Mouse (Mus musculus) kidney, postnatal 0 days (tissue): Measurements from ENCODE around the gene Tspan4. TPM values are rescaled to one million over a fixed set of nuclear protein-coding genes. Genes with fewer than 3 reads are reported as not detected.
A peak's percentile ranks its signal among the peaks of the same experiment; 100 is the strongest.

ENCODE experiments used
- ATAC-seq: fragments of 200-750 bp; cut with Nextera tagmentation; replicated peaks from 2 replicates; pipeline ENCODE4 v1.8.0; 2017; ENCODE audit warnings: low read depth, moderate number of reproducible peaks, moderate TSS enrichment, moderate library complexity; ENCODE audit not compliant: low FRiP score
- DNase-seq: peaks from one replicate; pipeline ENCODE4 v3.0.0-alpha.2; 2016; ENCODE audit warnings: low spot score
- H3K27ac ChIP-seq: fragments of 300-500 bp; sonication (generic); 2 replicates; pipeline ENCODE4 v1.5.1; 2014; ENCODE audit warnings: mild to moderate bottlenecking
- H3K27me3 ChIP-seq: fragments of 300-500 bp; sonication (generic); 2 replicates; pipeline ENCODE4 v1.6.1; 2014; ENCODE audit warnings: low read length, mixed read lengths; ENCODE audit not compliant: insufficient read depth
- H3K36me3 ChIP-seq: fragments of 300-500 bp; sonication (generic); 2 replicates; pipeline ENCODE4 v1.6.1; 2014; ENCODE audit warnings: low read length, mixed read lengths; ENCODE audit not compliant: insufficient read depth
- H3K4me1 ChIP-seq: fragments of 300-500 bp; sonication (generic); replicated peaks from 2 replicates; pipeline ENCODE4 v1.6.1; 2014; ENCODE audit warnings: antibody characterized with exemption, low read length, mixed read lengths; ENCODE audit not compliant: insufficient read depth
- H3K4me2 ChIP-seq: fragments of 300-500 bp; sonication (generic); 2 replicates; pipeline ENCODE4 v1.6.1; 2014; ENCODE audit warnings: mild to moderate bottlenecking, low read length, moderate library complexity, mixed read lengths
- H3K4me3 ChIP-seq: fragments of 300-500 bp; sonication (generic); replicated peaks from 2 replicates; pipeline ENCODE4 v1.5.1; 2014; ENCODE audit warnings: low read depth, low read length
- H3K9ac ChIP-seq: fragments of 300-500 bp; sonication (generic); 2 replicates; pipeline ENCODE4 v1.6.1; 2014; ENCODE audit warnings: low read depth, low read length
- H3K9me3 ChIP-seq: fragments of 300-500 bp; sonication (generic); replicated peaks from 2 replicates; pipeline ENCODE4 v1.6.1; 2016; ENCODE audit warnings: low read length, inconsistent platforms, mixed read lengths
- CTCF ChIP-seq: IDR thresholded peaks from 2 replicates; pipeline ENCODE4 v1.5.1; 2016; ENCODE audit warnings: antibody characterized with exemption, low read depth, mild to moderate bottlenecking, moderate library complexity
- WGBS: fragments of 180-500 bp; shearing (Covaris S2); extraction: QIAGEN DNeasy Blood & Tissue Kit; methylation state at CpG from one replicate; pipeline ENCODE4 v1.1.7; 2014; 5-methylcytosine and 5-hydroxymethylcytosine counted together
- polyA plus RNA-seq: library from polyadenylated mRNA; unstranded; fragments of >200 nt; fragmentation: Nextera tagmentation; extraction: Ambion mirVana; gene quantifications from 2 replicates; pipeline ENCODE4 v1.2.1, GENCODE M21; 2015

Gene Tspan4
- polyA plus RNA-seq, 1 experiment from 2014 or later, result 115 TPM

- Histone ChIP-seq H3K27ac (peak overlapping the region; percentile 96), H3K27me3 (no peaks in the 10 kb centered on the region), H3K4me1 (peaks cover 37% of the 10 kb centered on the region), H3K4me2 (peak overlapping the region; percentile 97), H3K4me3 (no peak overlapping the region), H3K9ac (peak overlapping the region; percentile 88), H3K36me3 (no peaks in the 10 kb centered on the region), H3K9me3 (no peaks in the 10 kb centered on the region)
- TF ChIP-seq CTCF, result no peak
- 38% methylated on average over 4 of the region's 4 CpGs for WGBS
- DNase-seq (peak; percentile 66), ATAC-seq (no peak)
Measured at GRCm38 (mm10) chr7:141477578-141478269, 2.7 kb downstream of the Tspan4 start.

- peaks cover 39% of the 10 kb centered on the region for H3K4me1 ChIP-seq
- TF ChIP-seq CTCF, result no peak
- H3K9ac ChIP-seq, result peak overlapping the region; percentile 9; the same call in 1 of the 2 replicates
- H3K27ac ChIP-seq, result peak overlapping the region; percentile 96
- no peak overlapping the region for H3K4me3 ChIP-seq
- H3K4me2 ChIP-seq, result peak overlapping the region; percentile 97
- ATAC-seq, result no peak
- H3K27me3 ChIP-seq, result no peaks in the 10 kb centered on the region
- WGBS, result 69% methylated on average over 5 of the region's 5 CpGs
- H3K36me3 ChIP-seq, result no peaks in the 10 kb centered on the region
- no peak for DNase-seq
- H3K9me3 ChIP-seq, result no peaks in the 10 kb centered on the region
Measured at GRCm38 (mm10) chr7:141478270-141478748, 3.3 kb downstream of the Tspan4 start.

- no peaks in the 10 kb centered on the region for H3K27me3 ChIP-seq
- H3K4me1 ChIP-seq, result peaks cover 33% of the 10 kb centered on the region
- peak overlapping the region; percentile 99 for H3K4me2 ChIP-seq
- TF ChIP-seq CTCF, result peak; percentile 95
- no peak overlapping the region for H3K9ac ChIP-seq
- no peaks in the 10 kb centered on the region for H3K36me3 ChIP-seq
- no peak overlapping the region for H3K27ac ChIP-seq
- ATAC-seq (no peak; the same call in 1 of the 2 replicates), DNase-seq (peak; percentile 92)
- no peaks in the 10 kb centered on the region for H3K9me3 ChIP-seq
- peak overlapping the region; percentile 50 for H3K4me3 ChIP-seq
- 8% methylated on average over 10 of the region's 10 CpGs for whole genome bisulfite sequencing
Measured at GRCm38 (mm10) chr7:141480842-141481497, 5.9 kb downstream of the Tspan4 start.

GRCm38 (mm10) chr7:141481498-141482401 lies 6.7 kb downstream of the Tspan4 start:
- Histone ChIP-seq H3K27ac (no peak overlapping the region), H3K4me1 (peaks cover 32% of the 10 kb centered on the region), H3K27me3 (no peaks in the 10 kb centered on the region), H3K4me2 (peak overlapping the region; percentile 99), H3K4me3 (peak overlapping the region; percentile 50), H3K9ac (peak overlapping the region; percentile 50; the same call in 1 of the 2 replicates), H3K9me3 (no peaks in the 10 kb centered on the region), H3K36me3 (0 out of 2 replicates have a peak, but pooled peaks cover 6% of the 10 kb centered on the region)
- DNase-seq (peak; percentile 90), ATAC-seq (no peak; the same call in 1 of the 2 replicates)
- 1% methylated on average over 77 of the region's 81 CpGs for WGBS
- peak; percentile 68 for TF ChIP-seq CTCF

GRCm38 (mm10) chr7:141482531-141483024 lies 7.5 kb downstream of the Tspan4 start:
- WGBS, result 13% methylated on average over 11 of the region's 11 CpGs
- DNase-seq (no peak), ATAC-seq (no peak)
- Histone ChIP-seq H3K27me3 (no peaks in the 10 kb centered on the region), H3K4me2 (peak overlapping the region; percentile 99), H3K9ac (peak overlapping the region; percentile 50; the same call in 1 of the 2 replicates), H3K9me3 (no peaks in the 10 kb centered on the region), H3K4me3 (peak overlapping the region; percentile 50), H3K27ac (no peak overlapping the region), H3K36me3 (0 out of 2 replicates have a peak, but pooled peaks cover 8% of the 10 kb centered on the region), H3K4me1 (peaks cover 24% of the 10 kb centered on the region)
- no peak for TF ChIP-seq CTCF
